In the genomic region with DNA sequence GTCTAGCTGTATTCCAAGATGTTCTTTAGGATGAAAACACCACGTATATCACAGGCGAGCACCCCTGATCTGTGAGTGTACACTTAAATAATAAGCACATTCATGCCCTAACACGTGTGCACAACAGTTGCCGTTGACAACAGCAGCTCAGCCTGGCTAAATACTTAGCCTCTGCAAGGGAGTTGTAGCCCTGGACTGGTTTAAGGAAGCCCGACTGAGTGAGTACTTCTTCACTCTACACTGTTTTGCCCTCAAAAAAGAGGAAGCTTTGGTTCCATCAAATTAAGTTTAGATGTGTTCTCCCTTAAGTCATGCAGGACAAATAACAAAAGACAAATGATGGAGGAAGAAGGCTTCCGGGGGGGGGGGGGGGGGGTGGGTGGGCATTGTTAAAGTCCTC, we compare ENCODE assay signal across 23 mouse cellular contexts.
DNase-seq lines count a peak whose midpoint lies in the region; ATAC-seq lines count a peak whose summit lies in the region.
"Had no signal": no experiment of that assay in that cellular context is flagged by ENCODE, and none has a peak within 500 bp of the region (broad histone marks: within the 10 kb centered on the region; RNA-seq: fewer than 3 reads in every experiment).

No protein-coding gene starts in this region.

- DNase-seq in embryo, embryonic 10.5 days (ENCODE audit: low spot score), result peak; percentile 11
- DNase-seq in embryo, embryonic 11 days, result no peak
- peak; percentile 9 for DNase-seq in retina, embryonic 14.5 days (ENCODE audit: low spot score)
- no peak for DNase-seq in retina, postnatal 1 day
- DNase-seq in frontal cortex, adult 2 months (ENCODE audit: extremely low spot score in 1 of 2, low spot score in 1 of 2), result no peak
- no peak for DNase-seq in lung, adult 18-20 months
- DNase-seq: adrenal gland, adult 8-10 months; adrenal gland, postnatal 14 days; adrenal gland, postnatal 36 days; B cell, adult 2 months; cerebellum, adult 11 months; cerebellum, adult 18-20 months; cerebellum, adult 8-10 months; cerebellum, adult 9-11 months; cerebellum, postnatal 14 days; cerebellum, postnatal 36 days; forebrain, postnatal 0 days had no signal

- ATAC-seq in hematopoietic stem cell, adult 5-6 weeks (replicated peaks in 1 of 2; ENCODE audit: insufficient read depth in 1 of 2, low FRiP score in 2 of 2, low TSS enrichment in 1 of 2, low read depth in 1 of 2, poor library complexity in 2 of 2, severe bottlenecking in 2 of 2), result peak; percentile 62 to 86
- ATAC-seq: activated CD4-positive, CD25-positive, alpha-beta regulatory T cell, adult 4 months; CD4-positive, CD25-positive, alpha-beta regulatory T cell, adult 4 months; forebrain, embryonic 13.5 days; forebrain, embryonic 15.5 days; forebrain, postnatal 0 days; Patski had no signal

Comparison
In these comparisons a context has a peak if more than half of its experiments do, and no peak if none do; other contexts are left out.
1. DNase-seq: peak in embryo, embryonic 10.5 days (single experiment) and retina, embryonic 14.5 days (single experiment); none in embryo, embryonic 11 days (single experiment), retina, postnatal 1 day (single experiment), frontal cortex, adult 2 months (0 of 2) and lung, adult 18-20 months (0 of 2).